Mouse (Mus musculus) heart, postnatal 25 days (tissue): ENCODE data around the gene Vmn2r21. TPM values are rescaled to one million over a fixed set of nuclear protein-coding genes. Genes with fewer than 3 reads are reported as not detected.
"Not testable (repeated sequence)": the region's sequence is repeated elsewhere in the genome, so short reads cannot be mapped to it uniquely, and the experiment has no call there.

ENCODE experiments used
- DNase-seq: peaks from one replicate; pipeline ENCODE4 v3.0.0; 2022; ENCODE audit warnings: low spot score
- intact Hi-C: fragments of 180-260 bp; cut with DNase I; formaldehyde crosslinking; loops from one replicate; pipeline ENCODE4 v1.15.1; 2025
- total RNA-seq, 2 experiments: library from RNA; stranded (reverse); gene quantifications; 2 replicates each; pipeline ENCODE4 v1.2.3; 2021

The Vmn2r21 gene
- not detected for total RNA-seq

- DNase-seq, intact Hi-C loops: not testable (repeated sequence)
Observed at GRCm38 (mm10) chr6:123533306-123533705, at the start of gene Vmn2r21. TSS of gene Vmn2r21 (minus strand) at chr6:123533406.

GRCm38 (mm10) chr6:123574698-123575097 is 41.5 kb upstream of the Vmn2r21 start:
- DNase-seq, intact Hi-C loops: not testable (repeated sequence)

GRCm38 (mm10) chr6:123539755-123540154 is 6.5 kb upstream of the Vmn2r21 start:
- intact Hi-C loops, DNase-seq: not testable (repeated sequence)

- DNase-seq, intact Hi-C loops: not testable (repeated sequence)
Observed at GRCm38 (mm10) chr6:123522263-123523011, 10.8 kb downstream of the Vmn2r21 start.

- intact Hi-C loops: not testable (repeated sequence)
Observed at GRCm38 (mm10) chr6:123473045-123473444, 60.2 kb downstream of the Vmn2r21 start.

GRCm38 (mm10) chr6:123472458-123472987 is 60.7 kb downstream of the Vmn2r21 start:
- DNase-seq, intact Hi-C loops: not testable (repeated sequence)

More at GRCm38 (mm10) chr6:123473045-123473444, 60.2 kb downstream of the Vmn2r21 start:
- DNase-seq: not testable (repeated sequence)

- DNase-seq, intact Hi-C loops: not testable (repeated sequence)
Observed at GRCm38 (mm10) chr6:123468651-123469050, 64.6 kb downstream of the Vmn2r21 start.

Other genes with a start within 250 kb of the Vmn2r21 start
- under 1 TPM; 0.11 to 0.26 TPM for gene Clec4e, start 243.5 kb downstream of the Vmn2r21 start, total RNA-seq
- not detected for gene Vmn2r19, start 225.1 kb downstream of the Vmn2r21 start, total RNA-seq
- gene Vmn2r20, start 115.3 kb downstream of the Vmn2r21 start, total RNA-seq: not detected
- gene Vmn2r22, start 117.3 kb upstream of the Vmn2r21 start, total RNA-seq: not detected
- gene Vmn2r23, start 169.3 kb upstream of the Vmn2r21 start, total RNA-seq: not detected
- gene Vmn2r24, start 245.5 kb upstream of the Vmn2r21 start, total RNA-seq: not detected